Mouse (Mus musculus) ES-E14 (cell line): ENCODE results near the gene Epn3.

Experiments
- CHD2 ChIP-seq: IDR thresholded peaks from 2 replicates; pipeline ENCODE4 v1.6.1; 2014; ENCODE audit warnings: mild to moderate bottlenecking, low read depth, low read length, inconsistent platforms
- HCFC1 ChIP-seq: IDR thresholded peaks from 2 replicates; pipeline ENCODE4 v1.6.1; 2012; ENCODE audit warnings: low read length, inconsistent platforms, borderline replicate concordance; ENCODE audit not compliant: insufficient read depth
- MAFK ChIP-seq: IDR thresholded peaks from 2 replicates; pipeline ENCODE4 v1.6.1; 2014; ENCODE audit warnings: mild to moderate bottlenecking, low read depth, low read length, inconsistent platforms; ENCODE audit not compliant: insufficient read depth
- ZC3H11A ChIP-seq: IDR thresholded peaks from 2 replicates; pipeline ENCODE4 v1.6.1; 2012; ENCODE audit warnings: low read depth, mild to moderate bottlenecking, inconsistent platforms, low read length, borderline replicate concordance
- ZNF384 ChIP-seq: IDR thresholded peaks from 2 replicates; pipeline ENCODE4 v1.6.1; 2012; ENCODE audit warnings: low read depth, low read length, inconsistent platforms

- TF ChIP-seq HCFC1 (no peak), ZNF384 (no peak), ZC3H11A (no peak), MAFK (no peak), CHD2 (no peak)
Observed at GRCm38 (mm10) chr11:94543932-94544331, 44.2 kb upstream of the Epn3 start.
